ENCODE assay signal across 8 mouse cellular contexts in genomic region chr9:107982681-107983346, GRCm38 (mm10). TPM values are rescaled to one million over a fixed set of nuclear protein-coding genes. Genes with fewer than 3 reads are reported as not detected.
A peak's percentile ranks its signal among the peaks of the same experiment; 100 is the strongest.
DNase-seq lines count a peak whose midpoint lies in the region; ATAC-seq and TF ChIP-seq lines count a peak whose summit lies in the region.

Gene Gm20661, plus strand, starts transcription at chr9:107983058.

- H3K9me3 ChIP-seq in embryonic facial prominence, embryonic 14.5 days (ENCODE audit: control insufficient read depth, low read length): no peaks in the 10 kb centered on the region
- no peaks in the 10 kb centered on the region for H3K9me3 ChIP-seq in heart, embryonic 13.5 days
- no peaks in the 10 kb centered on the region for H3K9me3 ChIP-seq in kidney, postnatal 0 days (replicated peaks; ENCODE audit: low read length)
- no peaks in the 10 kb centered on the region for H3K9me3 ChIP-seq in lung, embryonic 14.5 days (ENCODE audit: low read depth, low read length)
- no peaks in the 10 kb centered on the region for H3K9me3 ChIP-seq in neural tube, embryonic 15.5 days (replicated peaks)

- H3K36me3 ChIP-seq in embryonic facial prominence, embryonic 14.5 days (ENCODE audit: control insufficient read depth, insufficient read depth, low read length): peaks cover 9% of the 10 kb centered on the region; the same call in 1 of the 2 replicates
- H3K36me3 ChIP-seq in heart, embryonic 13.5 days: peaks cover 38% of the 10 kb centered on the region
- no peaks in the 10 kb centered on the region for H3K36me3 ChIP-seq in kidney, postnatal 0 days (ENCODE audit: insufficient read depth, low read length)
- peaks cover 15% of the 10 kb centered on the region; the same call in 1 of the 2 replicates for H3K36me3 ChIP-seq in lung, embryonic 14.5 days (ENCODE audit: insufficient read depth)
- no peaks in the 10 kb centered on the region for H3K36me3 ChIP-seq in neural tube, embryonic 15.5 days

- peak within 1 kb of the TSS; percentile 74 for H3K4me2 ChIP-seq in embryonic facial prominence, embryonic 14.5 days (ENCODE audit: low read depth, low read length)
- peak within 1 kb of the TSS; percentile 91 for H3K4me2 ChIP-seq in heart, embryonic 13.5 days
- H3K4me2 ChIP-seq in kidney, postnatal 0 days (ENCODE audit: low read length): peak within 1 kb of the TSS; percentile 82
- H3K4me2 ChIP-seq in lung, embryonic 14.5 days: peak within 1 kb of the TSS; percentile 93
- peak within 1 kb of the TSS; percentile 87 for H3K4me2 ChIP-seq in neural tube, embryonic 15.5 days

- no peaks in the 10 kb centered on the region for H3K27me3 ChIP-seq in embryonic facial prominence, embryonic 14.5 days (replicated peaks; ENCODE audit: control insufficient read depth, insufficient read depth, low read length)
- H3K27me3 ChIP-seq in heart, embryonic 13.5 days (replicated peaks): no peaks in the 10 kb centered on the region
- no peaks in the 10 kb centered on the region for H3K27me3 ChIP-seq in kidney, postnatal 0 days (ENCODE audit: insufficient read depth, low read length)
- H3K27me3 ChIP-seq in lung, embryonic 14.5 days (ENCODE audit: insufficient read depth, low read length): no peaks in the 10 kb centered on the region
- H3K27me3 ChIP-seq in neural tube, embryonic 15.5 days (replicated peaks): peaks cover 14% of the 10 kb centered on the region

- H3K4me1 ChIP-seq in embryonic facial prominence, embryonic 14.5 days (ENCODE audit: control insufficient read depth, insufficient read depth, low read length): peaks cover 38% of the 10 kb centered on the region
- peaks cover 75% of the 10 kb centered on the region for H3K4me1 ChIP-seq in heart, embryonic 13.5 days
- H3K4me1 ChIP-seq in kidney, postnatal 0 days (replicated peaks; ENCODE audit: insufficient read depth, low read length): peaks cover 22% of the 10 kb centered on the region
- peaks cover 25% of the 10 kb centered on the region for H3K4me1 ChIP-seq in lung, embryonic 14.5 days (ENCODE audit: insufficient read depth)
- H3K4me1 ChIP-seq in neural tube, embryonic 15.5 days: peaks cover 29% of the 10 kb centered on the region

- TF ChIP-seq CTCF in kidney, postnatal 0 days (IDR thresholded peaks at IDR 0.05; ENCODE audit: low read depth): no peak
- no peak for TF ChIP-seq CTCF in lung, embryonic 14.5 days (IDR thresholded peaks at IDR 0.05; ENCODE audit: low read depth)

- H3K9ac ChIP-seq in embryonic facial prominence, embryonic 14.5 days (ENCODE audit: low read depth, low read length): peak within 1 kb of the TSS; percentile 83
- H3K9ac ChIP-seq in heart, embryonic 13.5 days: peak within 1 kb of the TSS; percentile 92
- H3K9ac ChIP-seq in kidney, postnatal 0 days (ENCODE audit: low read depth, low read length): peak within 1 kb of the TSS; percentile 67
- peak within 1 kb of the TSS; percentile 74 for H3K9ac ChIP-seq in lung, embryonic 14.5 days
- no peak within 1 kb of the TSS for H3K9ac ChIP-seq in neural tube, embryonic 15.5 days (replicated peaks)

- WGBS in embryonic facial prominence, embryonic 14.5 days: 14% methylated on average over 12 of the region's 14 CpGs
- WGBS in heart, embryonic 13.5 days: 12% methylated on average over 14 of the region's 14 CpGs
- 14% methylated on average over 14 of the region's 14 CpGs for WGBS in kidney, postnatal 0 days
- 11% methylated on average over 14 of the region's 14 CpGs for WGBS in lung, embryonic 14.5 days
- 48% methylated on average over 14 of the region's 14 CpGs for WGBS in neural tube, embryonic 15.5 days

- peak; percentile 64 for DNase-seq in urinary bladder, postnatal 14 days (ENCODE audit: low spot score)
- no peak for DNase-seq in urinary bladder, adult 2 months (ENCODE audit: low spot score)
- DNase-seq in embryonic facial prominence, embryonic 14.5 days (ENCODE audit: low spot score): peak; percentile 96
- DNase-seq in kidney, postnatal 0 days (ENCODE audit: low spot score): peak; percentile 96
- peak; percentile 96 for DNase-seq in lung, embryonic 14.5 days
- DNase-seq in cerebellum, adult 8-10 months: no peak

- peak; percentile 79 for ATAC-seq in embryonic facial prominence, embryonic 14.5 days (ENCODE audit: low read depth)
- ATAC-seq in heart, embryonic 13.5 days (ENCODE audit: extremely low read depth, insufficient number of reproducible peaks, low FRiP score, low TSS enrichment): peak; percentile 65
- peak; percentile 72 for ATAC-seq in kidney, postnatal 0 days (replicated peaks; ENCODE audit: low FRiP score, low read depth)
- peak; percentile 79 for ATAC-seq in lung, embryonic 14.5 days (ENCODE audit: insufficient read depth)
- ATAC-seq in neural tube, embryonic 15.5 days (ENCODE audit: low FRiP score): no peak

- H3K4me3 ChIP-seq in embryonic facial prominence, embryonic 14.5 days (ENCODE audit: low read depth, low read length): peak within 1 kb of the TSS; percentile 77
- H3K4me3 ChIP-seq in heart, embryonic 13.5 days: peak within 1 kb of the TSS; percentile 79
- H3K4me3 ChIP-seq in kidney, postnatal 0 days (replicated peaks; ENCODE audit: low read depth, low read length): peak within 1 kb of the TSS; percentile 67
- peak within 1 kb of the TSS; percentile 54 for H3K4me3 ChIP-seq in lung, embryonic 14.5 days (ENCODE audit: low read depth, low read length)
- H3K4me3 ChIP-seq in neural tube, embryonic 15.5 days (replicated peaks): peak within 1 kb of the TSS; percentile 73

- H3K27ac ChIP-seq in embryonic facial prominence, embryonic 14.5 days (replicated peaks; ENCODE audit: low read depth, low read length): peak within 1 kb of the TSS; percentile 98
- peak within 1 kb of the TSS; percentile 100 for H3K27ac ChIP-seq in heart, embryonic 13.5 days (replicated peaks)
- peak within 1 kb of the TSS; percentile 98 for H3K27ac ChIP-seq in kidney, postnatal 0 days
- peak within 1 kb of the TSS; percentile 100 for H3K27ac ChIP-seq in lung, embryonic 14.5 days (ENCODE audit: low read depth)
- H3K27ac ChIP-seq in neural tube, embryonic 15.5 days (replicated peaks): peak within 1 kb of the TSS; percentile 82

RNA-seq across cellular contexts. Expression of gene Gm20661, which starts in this region (rescaled TPM):
- polyA plus RNA-seq in urinary bladder, adult 2 months (2012; rRNA removed): 0.19 and 0.39 TPM in 2 replicates
- 5.9 and 6.9 TPM in 2 replicates for polyA plus RNA-seq in embryonic facial prominence, embryonic 14.5 days (2014; fragmentation: Nextera tagmentation; extraction: Ambion mirVana)
- 3.8 and 4.6 TPM in 2 replicates for polyA plus RNA-seq in heart, embryonic 13.5 days (2015; fragmentation: Nextera tagmentation; extraction: Ambion mirVana)
- polyA plus RNA-seq in kidney, postnatal 0 days (2015; fragmentation: Nextera tagmentation; extraction: Ambion mirVana): 1.3 and 2.0 TPM in 2 replicates
- polyA plus RNA-seq in lung, embryonic 14.5 days (2014; fragmentation: Nextera tagmentation; extraction: Ambion mirVana): 4.0 and 4.5 TPM in 2 replicates
- polyA plus RNA-seq in neural tube, embryonic 15.5 days (2015; fragmentation: Nextera tagmentation; extraction: Ambion mirVana): 1.2 and 3.1 TPM in 2 replicates

Comparison
In these comparisons a context has a peak if more than half of its experiments do, and no peak if none do; other contexts are left out.
1. DNase-seq: peak in urinary bladder, postnatal 14 days (single experiment), embryonic facial prominence, embryonic 14.5 days (single experiment), kidney, postnatal 0 days (single experiment) and lung, embryonic 14.5 days (single experiment); none in urinary bladder, adult 2 months (single experiment) and cerebellum, adult 8-10 months (single experiment).
2. Peak in every context shown above with its lines, with median percentiles within 50 percentile points of each other: H3K27ac ChIP-seq, H3K4me2 ChIP-seq and H3K4me3 ChIP-seq.